Mouse (Mus musculus) liver, embryonic 13.5 days (tissue): ENCODE measurements around the gene Rasip1. TPM values are rescaled to one million over a fixed set of nuclear protein-coding genes. Genes with fewer than 3 reads are reported as not detected.
"Not testable (repeated sequence)": the region's sequence is repeated elsewhere in the genome, so short reads cannot be mapped to it uniquely, and the experiment has no call there.

Experiments
- ATAC-seq: fragments of 200-750 bp; cut with Nextera tagmentation; 2 replicates; pipeline ENCODE4 v1.8.0; 2017; ENCODE audit warnings: low read depth, mild to moderate bottlenecking, moderate number of reproducible peaks, moderate library complexity
- DNase-seq: peaks from one replicate; pipeline ENCODE4 v3.0.0; 2022
- H3K27ac ChIP-seq: fragments of 300-500 bp; sonication (generic); 2 replicates; pipeline ENCODE4 v1.5.1; 2015; ENCODE audit warnings: moderate library complexity, mild to moderate bottlenecking, inconsistent platforms
- H3K27me3 ChIP-seq: fragments of 300-500 bp; sonication (generic); 2 replicates; pipeline ENCODE4 v1.6.1; 2015; ENCODE audit warnings: mild to moderate bottlenecking, inconsistent platforms
- H3K36me3 ChIP-seq: fragments of 300-500 bp; sonication (generic); 2 replicates; pipeline ENCODE4 v1.6.1; 2015; ENCODE audit warnings: mild to moderate bottlenecking, inconsistent platforms
- H3K4me1 ChIP-seq: fragments of 300-500 bp; sonication (generic); replicated peaks from 2 replicates; pipeline ENCODE4 v1.6.1; 2015; ENCODE audit warnings: inconsistent platforms
- H3K4me2 ChIP-seq: fragments of 300-500 bp; sonication (generic); 2 replicates; pipeline ENCODE4 v1.6.1; 2015; ENCODE audit warnings: inconsistent platforms, mild to moderate bottlenecking, moderate library complexity
- H3K4me3 ChIP-seq: fragments of 300-500 bp; sonication (generic); replicated peaks from 2 replicates; pipeline ENCODE4 v1.5.1; 2015; ENCODE audit warnings: mild to moderate bottlenecking, inconsistent platforms
- H3K9ac ChIP-seq: fragments of 300-500 bp; sonication (generic); 2 replicates; pipeline ENCODE4 v1.6.1; 2015; ENCODE audit warnings: mild to moderate bottlenecking, inconsistent platforms
- H3K9me3 ChIP-seq: fragments of 300-500 bp; sonication (generic); replicated peaks from 2 replicates; pipeline ENCODE4 v1.6.1; 2016; ENCODE audit warnings: inconsistent platforms
- WGBS: fragments of 180-500 bp; shearing (Covaris S2); methylation state at CpG from one replicate; pipeline ENCODE4 v1.1.7; 2015; ENCODE audit not compliant: insufficient replicate concordance; 5-methylcytosine and 5-hydroxymethylcytosine counted together
- polyA plus RNA-seq: library from polyadenylated mRNA; unstranded; fragments of >200 nt; fragmentation: Nextera tagmentation; extraction: Ambion mirVana; gene quantifications from 2 replicates; pipeline ENCODE4 v1.2.1, GENCODE M21; 2015

Gene Rasip1
- polyA plus RNA-seq, 1 experiment from 2014 or later: 2.4 TPM

DNA sequence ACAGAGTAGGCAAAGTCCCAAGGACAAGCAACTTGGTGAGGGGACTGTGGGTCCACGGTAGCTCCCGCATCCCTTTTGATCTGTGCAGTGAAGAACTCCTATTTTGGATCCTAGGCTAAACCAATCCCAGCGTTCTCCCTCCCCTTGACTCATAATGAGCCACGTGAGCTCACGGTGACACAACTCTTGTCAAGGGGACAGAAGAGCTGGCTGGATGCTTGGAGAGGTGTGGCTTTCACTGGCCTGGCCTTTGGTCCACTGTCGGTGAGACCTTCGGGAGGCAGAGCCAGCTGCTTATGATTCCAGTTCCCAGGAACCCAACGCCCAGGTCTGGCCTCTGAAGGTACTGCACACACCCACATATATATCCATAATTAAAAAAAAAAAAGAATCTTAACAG, 22.1 kb downstream of the Rasip1 start:
- DNase-seq: no peak
- Histone ChIP-seq H3K9me3 (no peaks in the 10 kb centered on the region), H3K9ac (no peak overlapping the region), H3K4me2 (no peak overlapping the region), H3K27ac (no peak overlapping the region), H3K36me3 (no peaks in the 10 kb centered on the region), H3K27me3 (peaks cover 15% of the 10 kb centered on the region; the same call in 1 of the 2 replicates), H3K4me3 (no peak overlapping the region), H3K4me1 (0 out of 2 replicates have a peak, but pooled peaks cover 3% of the 10 kb centered on the region)
- 63% methylated on average over 8 of the region's 8 CpGs for WGBS
- ATAC-seq: no peak

DNA sequence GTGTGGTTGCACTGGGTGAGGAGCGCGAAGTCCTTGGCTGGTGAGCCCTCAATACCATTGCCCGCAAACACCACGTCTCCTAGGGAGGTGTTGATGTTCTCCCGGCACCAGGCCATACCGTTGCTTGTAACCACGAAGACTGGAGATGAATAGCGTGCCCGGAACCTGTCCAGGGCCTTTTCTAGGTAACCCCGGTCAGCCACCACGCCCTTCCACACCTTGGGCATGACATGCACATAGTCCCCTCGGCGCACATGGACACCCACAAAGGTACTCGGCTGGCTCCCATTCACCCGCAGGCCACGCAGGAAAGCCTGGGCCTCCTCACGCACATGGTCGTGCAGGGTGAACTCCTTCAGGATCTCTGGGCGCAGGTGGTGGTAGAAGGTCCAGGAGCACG, 23.2 kb downstream of the Rasip1 start:
- WGBS: 86% methylated on average over 20 of the region's 20 CpGs
- not testable (repeated sequence) for H3K4me3 ChIP-seq, ATAC-seq, DNase-seq, H3K27me3 ChIP-seq, H3K36me3 ChIP-seq, H3K27ac ChIP-seq, H3K9ac ChIP-seq, H3K4me2 ChIP-seq, H3K9me3 ChIP-seq, H3K4me1 ChIP-seq

DNA sequence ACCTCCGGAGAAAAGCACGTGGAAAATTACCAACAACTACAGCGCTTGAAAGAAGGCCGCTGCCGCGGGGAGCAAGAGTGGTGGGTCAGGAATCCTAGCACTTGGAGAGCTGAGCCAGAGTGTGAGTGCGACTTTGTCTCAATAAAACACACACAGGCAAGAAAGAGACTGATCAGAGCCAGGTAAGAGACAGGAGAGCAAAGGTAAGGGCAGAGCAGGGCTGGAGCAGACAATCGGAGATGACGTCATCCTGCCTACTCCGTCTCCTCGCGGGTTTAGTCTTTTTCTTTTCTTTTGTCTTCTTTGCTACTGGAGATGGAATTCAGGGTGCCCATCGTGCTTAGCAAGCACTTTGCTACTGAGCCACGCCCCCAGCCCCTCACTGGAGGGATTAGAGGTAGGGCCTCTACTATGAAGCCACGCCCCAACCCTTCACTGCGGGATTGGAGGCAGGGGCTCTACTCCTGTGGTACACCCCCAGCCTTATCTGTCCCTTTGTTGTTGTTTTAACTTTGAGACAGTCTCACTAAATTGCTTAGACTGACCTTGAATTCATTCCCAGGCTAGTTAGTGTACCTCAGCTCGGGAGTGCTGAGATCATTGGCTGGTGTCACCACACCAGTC, 27.2 kb downstream of the Rasip1 start:
- Histone ChIP-seq H3K27me3 (no peaks in the 10 kb centered on the region), H3K9ac (no peak overlapping the region), H3K36me3 (no peaks in the 10 kb centered on the region), H3K4me3 (no peak overlapping the region), H3K9me3 (no peaks in the 10 kb centered on the region), H3K4me1 (no peaks in the 10 kb centered on the region), H3K27ac (no peak overlapping the region), H3K4me2 (peak overlapping the region; percentile 37)
- no peak for DNase-seq
- ATAC-seq: 0 out of 2 replicates have a peak, but pooled peaks have one; percentile 36
- WGBS: 35% methylated on average over 17 of the region's 17 CpGs

DNA sequence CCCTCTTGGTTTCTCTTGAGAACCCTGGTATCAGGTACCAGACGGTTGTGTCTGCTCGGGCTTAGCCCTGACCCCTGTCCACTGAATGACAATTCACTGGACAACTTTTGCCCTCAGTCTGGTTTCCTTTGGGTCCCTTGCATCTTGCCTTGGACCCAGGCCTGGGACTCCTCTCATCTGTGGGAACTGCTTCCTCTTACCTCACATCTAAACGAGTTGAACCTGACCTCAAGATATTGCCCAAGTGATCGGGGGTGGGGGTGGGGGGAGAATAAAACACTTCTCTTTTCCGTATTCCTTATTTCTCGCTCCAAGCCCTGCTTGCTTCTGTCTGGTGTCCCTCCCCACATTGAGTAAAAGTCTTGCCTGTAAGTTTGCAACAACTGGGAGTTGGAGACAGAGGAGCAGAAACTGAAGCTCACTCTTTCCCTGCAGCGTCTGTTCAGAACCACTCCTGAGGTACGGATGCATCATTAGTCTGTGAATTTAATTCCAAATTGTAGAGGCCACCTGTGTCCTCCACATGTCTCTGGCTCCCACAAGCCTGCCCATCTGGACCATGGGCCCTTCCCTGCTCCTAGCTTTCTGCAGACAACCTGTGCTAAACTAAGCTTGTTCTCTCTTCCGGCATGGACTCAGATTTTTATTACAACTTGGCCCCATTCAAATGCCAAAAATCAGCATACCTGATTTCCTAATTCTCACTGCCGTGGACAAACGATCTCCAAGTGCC, 33.6 kb downstream of the Rasip1 start:
- Histone ChIP-seq H3K9ac (no peak overlapping the region), H3K4me1 (peaks cover 11% of the 10 kb centered on the region), H3K36me3 (no peaks in the 10 kb centered on the region), H3K4me2 (no peak overlapping the region), H3K4me3 (no peak overlapping the region), H3K9me3 (no peaks in the 10 kb centered on the region), H3K27me3 (0 out of 2 replicates have a peak, but pooled peaks cover 4% of the 10 kb centered on the region), H3K27ac (no peak overlapping the region)
- ATAC-seq (no peak), DNase-seq (no peak)
- WGBS: 50% methylated on average over 11 of the region's 11 CpGs

DNA sequence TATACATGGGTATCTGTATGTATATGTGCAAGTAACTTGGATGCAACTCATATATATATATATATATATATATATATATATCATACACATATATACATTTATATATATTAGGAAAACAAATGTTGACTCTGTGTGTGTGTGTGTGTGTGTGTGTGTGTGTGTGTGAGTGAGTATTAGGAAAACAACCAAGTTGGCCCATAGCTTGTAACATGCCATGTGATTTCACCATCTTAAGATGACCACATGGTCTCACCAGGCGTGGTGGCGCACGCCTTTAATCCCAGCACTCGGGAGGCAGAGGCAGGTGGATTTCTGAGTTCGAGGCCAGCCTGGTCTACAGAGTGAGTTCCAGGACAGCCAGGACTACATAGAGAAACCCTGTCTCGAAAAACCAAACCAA, 34.4 kb downstream of the Rasip1 start:
- DNase-seq, H3K36me3 ChIP-seq, H3K9ac ChIP-seq, H3K4me3 ChIP-seq, ATAC-seq, H3K9me3 ChIP-seq, H3K4me2 ChIP-seq, H3K27me3 ChIP-seq, H3K27ac ChIP-seq: not testable (repeated sequence)
- H3K4me1 ChIP-seq: peaks cover 11% of the 10 kb centered on the region
- WGBS: 61% methylated on average over 6 of the region's 6 CpGs

DNA sequence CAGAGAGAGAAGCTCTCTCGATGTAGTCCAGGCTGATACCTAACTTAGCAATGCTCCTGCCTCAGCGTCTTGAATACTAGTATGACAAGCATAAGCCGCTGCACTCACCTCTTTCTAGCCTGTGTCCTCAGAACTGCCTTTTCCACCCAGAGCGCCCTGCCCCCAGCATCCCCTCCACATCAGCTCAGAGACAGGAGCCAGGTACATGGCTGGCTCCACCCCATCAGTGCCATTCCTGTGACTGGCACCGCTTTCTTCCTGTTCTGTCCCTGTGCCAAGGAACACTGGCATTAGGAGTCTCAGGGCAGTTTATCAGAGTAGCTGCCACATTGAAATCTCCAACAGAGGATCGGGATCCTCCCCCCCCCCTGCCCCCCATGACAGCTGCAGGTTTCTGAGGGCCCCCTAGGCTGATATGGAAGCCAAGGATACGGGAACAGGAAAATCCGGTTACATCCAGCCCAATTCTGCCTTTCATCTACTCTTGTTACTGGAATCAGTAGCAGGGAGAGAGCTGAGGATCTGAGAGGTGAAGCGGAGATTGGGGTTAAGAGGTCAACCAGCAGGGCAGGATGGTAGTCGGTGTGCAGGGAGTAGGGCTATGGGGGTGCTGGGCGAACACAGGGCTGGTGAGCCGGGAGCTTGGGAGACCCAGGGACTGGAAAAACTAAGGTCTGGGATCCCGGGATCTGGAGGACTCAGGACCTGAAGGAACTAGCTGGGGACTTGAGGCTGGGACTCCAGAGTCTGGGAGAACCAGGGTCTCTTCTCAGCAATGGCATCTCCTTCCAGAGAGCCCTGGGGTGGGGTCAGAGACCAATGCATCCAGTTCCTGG, 38.2 kb downstream of the Rasip1 start:
- no peaks in the 10 kb centered on the region for H3K36me3 ChIP-seq
- H3K4me2 ChIP-seq: no peak overlapping the region
- 0 out of 2 replicates have a peak, but pooled peaks cover 4% of the 10 kb centered on the region for H3K27me3 ChIP-seq
- H3K9ac ChIP-seq: no peak overlapping the region
- DNase-seq (no peak), ATAC-seq (no peak)
- H3K9me3 ChIP-seq: 0 out of 2 replicates have a peak, but pooled peaks cover 2% of the 10 kb centered on the region
- H3K4me3 ChIP-seq: no peak overlapping the region
- H3K27ac ChIP-seq: no peak overlapping the region
- WGBS: 45% methylated on average over 13 of the region's 13 CpGs
- peaks cover 11% of the 10 kb centered on the region for H3K4me1 ChIP-seq

DNA sequence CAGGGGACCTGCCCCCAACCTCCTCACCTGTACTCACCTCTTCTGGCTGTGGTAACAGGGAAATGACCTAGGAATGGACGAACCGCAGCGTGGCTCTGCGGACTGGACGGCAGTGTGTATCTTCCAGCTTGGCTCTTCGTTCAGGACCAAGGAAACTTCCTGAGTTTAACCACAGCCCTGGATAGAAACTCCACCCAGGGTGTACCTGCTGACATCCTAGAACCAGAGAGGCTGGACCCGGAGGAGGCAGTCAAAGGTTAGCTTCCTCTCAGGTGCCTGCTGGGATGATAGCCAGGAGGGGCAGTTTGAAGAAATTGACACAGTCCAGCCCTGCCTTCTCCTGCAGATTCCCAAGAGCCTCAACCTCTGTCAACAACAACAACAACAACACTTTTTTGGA, 38.9 kb downstream of the Rasip1 start, which contains the start of gene Fut2:
Gene Fut2 (minus strand): TSS at position 234 of the 400 bp plus-strand sequence.
- peaks cover 11% of the 10 kb centered on the region for H3K4me1 ChIP-seq
- H3K27me3 ChIP-seq: 0 out of 2 replicates have a peak, but pooled peaks cover 4% of the 10 kb centered on the region
- 0 out of 2 replicates have a peak, but pooled peaks cover 2% of the 10 kb centered on the region for H3K9me3 ChIP-seq
- no peak within 1 kb of the TSS for H3K27ac ChIP-seq
- ATAC-seq (no peak), DNase-seq (no peak)
- H3K4me3 ChIP-seq: no peak within 1 kb of the TSS
- WGBS: 69% methylated on average over 7 of the region's 7 CpGs
- no peak within 1 kb of the TSS for H3K9ac ChIP-seq
- H3K4me2 ChIP-seq: no peak within 1 kb of the TSS
- no peaks in the 10 kb centered on the region for H3K36me3 ChIP-seq

DNA sequence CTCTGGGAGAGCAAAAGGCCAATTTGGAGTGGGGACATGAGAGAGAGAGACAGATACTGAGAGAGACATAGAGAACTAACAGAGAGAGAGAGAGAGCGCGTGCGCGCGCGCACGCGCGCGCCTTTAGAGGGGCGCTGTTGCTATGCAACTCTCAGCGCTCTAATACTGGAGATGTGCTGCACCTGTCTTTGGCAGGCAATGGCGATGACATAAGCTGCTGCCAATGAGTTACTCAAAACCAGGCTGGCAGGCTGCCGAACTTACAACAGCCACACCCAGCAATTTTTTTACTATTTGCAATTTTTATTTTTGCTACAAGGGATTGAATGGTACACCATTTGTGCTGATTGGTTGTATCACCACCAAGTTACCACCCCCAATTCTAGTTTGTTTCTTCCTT, 40.5 kb downstream of the Rasip1 start:
- H3K36me3 ChIP-seq: no peaks in the 10 kb centered on the region
- H3K27me3 ChIP-seq: 0 out of 2 replicates have a peak, but pooled peaks cover 4% of the 10 kb centered on the region
- 0 out of 2 replicates have a peak, but pooled peaks cover 2% of the 10 kb centered on the region for H3K9me3 ChIP-seq
- H3K9ac ChIP-seq: no peak overlapping the region
- no peak overlapping the region for H3K27ac ChIP-seq
- H3K4me3 ChIP-seq: no peak overlapping the region
- H3K4me1 ChIP-seq: peaks cover 11% of the 10 kb centered on the region
- DNase-seq (no peak), ATAC-seq (no peak)
- WGBS: 80% methylated on average over 14 of the region's 14 CpGs
- no peak overlapping the region for H3K4me2 ChIP-seq

DNA sequence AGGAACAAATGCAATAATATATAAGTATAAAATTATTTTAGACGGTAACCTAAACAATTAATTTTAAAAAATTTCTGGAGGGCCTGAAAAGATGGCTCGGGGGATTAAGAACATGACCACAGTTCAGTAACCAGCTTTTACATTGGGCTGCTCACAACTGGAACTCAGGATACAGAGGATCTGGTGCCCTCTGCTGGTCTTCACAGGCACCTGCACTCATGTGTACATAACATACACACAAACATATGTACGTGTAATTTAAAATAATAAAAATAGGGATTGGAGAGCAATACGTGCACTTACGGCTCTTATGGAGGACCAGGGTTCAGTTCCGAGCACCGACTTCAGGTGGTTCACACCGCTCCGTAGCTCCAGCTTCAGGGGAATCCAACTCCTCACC, 41.6 kb downstream of the Rasip1 start:
- Histone ChIP-seq H3K36me3 (no peaks in the 10 kb centered on the region), H3K4me2 (no peak overlapping the region), H3K9me3 (0 out of 2 replicates have a peak, but pooled peaks cover 2% of the 10 kb centered on the region), H3K27me3 (0 out of 2 replicates have a peak, but pooled peaks cover 4% of the 10 kb centered on the region), H3K9ac (no peak overlapping the region), H3K27ac (no peak overlapping the region), H3K4me3 (no peak overlapping the region), H3K4me1 (peaks cover 6% of the 10 kb centered on the region)
- ATAC-seq (no peak), DNase-seq (no peak)
- WGBS: 82% methylated on average over 9 of the region's 9 CpGs

DNA sequence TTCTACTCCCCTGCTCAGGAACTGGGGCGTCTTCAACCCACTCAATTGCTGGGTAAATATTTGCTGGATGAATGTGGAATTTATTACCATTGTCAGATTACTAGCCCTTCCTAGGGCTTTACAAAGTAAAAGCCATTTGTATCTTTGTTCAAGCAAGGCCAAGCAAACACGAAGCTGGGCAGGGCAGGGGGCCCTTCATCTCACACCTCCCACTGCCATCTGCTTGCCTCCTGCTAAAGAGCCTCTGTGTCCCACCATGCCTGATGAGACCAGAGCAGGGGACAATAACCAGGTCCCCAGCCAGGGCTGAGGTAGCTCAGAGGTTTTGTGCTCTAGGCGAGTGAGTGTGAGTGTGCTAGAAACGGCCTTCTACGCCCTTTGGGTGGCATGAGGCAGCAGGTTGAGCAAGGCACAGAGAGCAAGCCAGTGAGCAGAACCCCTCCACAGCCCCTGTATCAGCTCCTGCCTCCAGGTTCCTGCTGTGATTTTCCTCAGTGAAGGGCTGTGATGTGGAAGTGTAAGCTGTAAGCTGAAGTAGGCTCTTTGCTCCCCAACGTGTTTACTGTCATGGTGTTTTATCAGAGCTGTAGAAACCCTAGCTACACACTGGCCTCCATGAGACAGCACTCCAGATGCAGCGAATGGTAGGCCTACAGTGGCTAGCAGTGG, 50.5 kb downstream of the Rasip1 start:
- Histone ChIP-seq H3K4me1 (peaks cover 19% of the 10 kb centered on the region), H3K36me3 (no peaks in the 10 kb centered on the region), H3K9ac (no peak overlapping the region), H3K4me3 (no peak overlapping the region), H3K27me3 (0 out of 2 replicates have a peak, but pooled peaks cover 7% of the 10 kb centered on the region), H3K9me3 (no peaks in the 10 kb centered on the region), H3K4me2 (no peak overlapping the region), H3K27ac (no peak overlapping the region)
- DNase-seq: no peak
- 61% methylated on average over 7 of the region's 7 CpGs for WGBS
- ATAC-seq: no peak
